Mouse (Mus musculus): ENCODE results near the gene Hook2. TPM values are rescaled to one million over a fixed set of nuclear protein-coding genes. Genes with fewer than 3 reads are reported as not detected.

Gene Hook2
- polyA plus RNA-seq, 1 experiment from 2014 or later, result 11.3 TPM

DNA sequence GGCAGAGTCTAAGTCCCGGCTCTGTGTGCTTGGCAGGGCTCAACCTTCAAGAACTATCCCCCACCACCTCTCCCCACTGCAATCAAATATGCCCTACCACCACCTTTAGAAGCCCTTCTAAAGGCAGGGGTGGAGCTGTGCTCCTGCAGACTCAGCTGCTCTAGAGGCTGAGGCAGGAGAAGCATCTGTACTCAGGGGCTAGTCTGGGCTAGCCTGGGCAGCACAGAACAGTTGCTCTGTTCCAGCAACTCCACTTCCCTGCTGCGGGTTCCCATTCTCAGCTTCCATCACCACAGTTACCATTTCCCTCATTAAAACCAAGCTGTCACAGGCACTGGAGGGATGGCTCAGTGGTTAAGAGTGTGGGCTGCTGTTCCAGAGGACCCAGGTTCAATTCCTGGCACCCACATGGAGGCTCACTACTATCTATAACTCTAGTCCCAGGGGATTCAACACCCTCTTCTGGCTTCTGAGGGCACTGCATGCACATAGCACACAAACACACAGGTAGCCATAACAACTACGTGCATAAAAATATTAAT lies 31.2 kb downstream of the Hook2 start:
- Histone ChIP-seq H3K36me3 (replicated peaks; ENCODE audit: control insufficient read depth, insufficient read depth, low read depth, low read length) (peaks cover 2% of the 10 kb centered on the region; the same call in 1 of the 2 replicates), H3K9ac (replicated peaks; ENCODE audit: low read length) (no peak overlapping the region), H3K27ac (replicated peaks; ENCODE audit: low read depth, low read length) (no peak overlapping the region), H3K4me3 (ENCODE audit: low read depth, low read length) (no peak overlapping the region), H3K27me3 (ENCODE audit: control insufficient read depth, insufficient read depth, low read length) (no peaks in the 10 kb centered on the region), H3K4me1 (ENCODE audit: control insufficient read depth, insufficient read depth, low read length) (peaks cover 4% of the 10 kb centered on the region; the same call in 1 of the 2 replicates), H3K9me3 (replicated peaks; ENCODE audit: control insufficient read depth, low read length) (no peaks in the 10 kb centered on the region), H3K4me2 (ENCODE audit: low read depth, low read length) (no peak overlapping the region)
- no peak for DNase-seq (ENCODE audit: low spot score)
- 94% methylated on average over 3 of the region's 3 CpGs for WGBS
- ATAC-seq (replicated peaks; ENCODE audit: insufficient number of reproducible peaks, low FRiP score, low TSS enrichment, low read depth), result no peak

DNA sequence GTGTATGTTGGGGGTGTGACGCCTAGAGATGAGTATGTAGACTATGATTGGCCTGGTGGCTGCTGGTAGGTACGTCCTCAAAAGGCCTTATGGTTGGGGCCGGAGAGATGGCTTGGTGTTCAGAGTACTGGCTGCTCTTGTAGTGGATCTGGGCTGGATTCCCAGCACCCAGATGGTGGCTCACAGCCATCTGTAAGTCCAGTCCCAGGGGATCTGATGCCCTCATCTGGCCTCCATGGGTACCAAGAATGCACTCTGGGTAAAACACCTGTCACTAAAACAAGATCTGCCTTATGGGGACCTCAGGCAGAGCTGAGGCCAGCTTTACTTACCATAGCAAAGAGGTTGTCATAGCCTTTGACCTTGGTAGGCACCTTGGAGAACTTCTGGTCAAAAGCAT lies 33.4 kb downstream of the Hook2 start:
- Histone ChIP-seq H3K27ac (replicated peaks; ENCODE audit: low read depth, low read length) (no peak overlapping the region), H3K4me1 (ENCODE audit: control insufficient read depth, insufficient read depth, low read length) (peaks cover 4% of the 10 kb centered on the region; the same call in 1 of the 2 replicates), H3K4me2 (ENCODE audit: low read depth, low read length) (no peak overlapping the region), H3K27me3 (ENCODE audit: control insufficient read depth, insufficient read depth, low read length) (no peaks in the 10 kb centered on the region), H3K36me3 (replicated peaks; ENCODE audit: control insufficient read depth, insufficient read depth, low read depth, low read length) (peaks cover 2% of the 10 kb centered on the region; the same call in 1 of the 2 replicates), H3K4me3 (ENCODE audit: low read depth, low read length) (no peak overlapping the region), H3K9me3 (replicated peaks; ENCODE audit: control insufficient read depth, low read length) (no peaks in the 10 kb centered on the region), H3K9ac (replicated peaks; ENCODE audit: low read length) (no peak overlapping the region)
- no peak for DNase-seq (ENCODE audit: low spot score)
- 87% methylated on average over 3 of the region's 3 CpGs for WGBS
- ATAC-seq (replicated peaks; ENCODE audit: insufficient number of reproducible peaks, low FRiP score, low TSS enrichment, low read depth), result no peak

DNA sequence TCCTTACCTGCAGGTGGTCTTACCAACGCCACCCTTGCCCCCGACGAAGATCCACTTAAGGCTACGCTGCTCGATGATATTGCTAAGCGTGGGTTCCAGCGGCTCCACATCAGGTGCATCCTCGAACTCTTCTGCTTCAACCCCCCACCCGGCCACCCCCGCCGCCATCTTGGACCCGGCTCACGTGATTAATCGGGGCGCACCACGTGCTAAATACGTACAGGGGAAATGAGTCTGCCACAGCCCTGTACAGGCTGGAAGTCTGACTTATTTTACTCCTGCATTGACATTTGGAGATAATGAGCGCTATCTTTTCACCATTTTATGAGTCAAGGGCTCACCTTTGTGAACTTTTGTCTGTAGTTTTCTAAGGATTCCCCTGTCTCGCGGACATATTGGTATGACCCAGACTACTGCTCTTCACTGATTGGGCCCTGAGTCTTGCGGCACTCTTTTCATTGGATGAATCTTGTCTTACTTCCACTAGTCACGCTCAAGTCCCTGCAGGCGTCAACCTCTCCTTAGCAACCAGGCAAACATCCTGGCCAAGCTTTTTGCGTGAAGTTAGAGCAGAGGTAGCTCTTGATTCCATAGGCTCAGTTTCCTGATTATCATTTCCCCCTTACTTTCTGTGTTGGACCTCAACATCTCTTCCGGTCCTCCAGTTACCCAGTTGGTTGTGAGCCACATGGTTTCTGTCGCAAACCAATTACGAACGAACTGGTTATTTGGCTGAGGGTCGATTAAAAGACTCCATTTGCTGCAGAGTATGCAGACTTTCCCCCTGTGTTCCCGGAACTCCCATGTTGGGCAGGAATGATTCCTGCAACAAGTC lies 34.9 kb downstream of the Hook2 start, which contains the start of gene Asna1:
Asna1 (minus strand) TSS at position 184 of the 835 bp plus-strand sequence.
- Histone ChIP-seq H3K4me1 (ENCODE audit: control insufficient read depth, insufficient read depth, low read length) (peaks cover 4% of the 10 kb centered on the region; the same call in 1 of the 2 replicates), H3K9ac (replicated peaks; ENCODE audit: low read length) (peak within 1 kb of the TSS; percentile 76), H3K4me2 (ENCODE audit: low read depth, low read length) (peak within 1 kb of the TSS; percentile 87), H3K9me3 (replicated peaks; ENCODE audit: control insufficient read depth, low read length) (no peaks in the 10 kb centered on the region), H3K27ac (replicated peaks; ENCODE audit: low read depth, low read length) (peak within 1 kb of the TSS; percentile 41; the same call in 1 of the 2 replicates), H3K4me3 (ENCODE audit: low read depth, low read length) (peak within 1 kb of the TSS; percentile 88), H3K36me3 (replicated peaks; ENCODE audit: control insufficient read depth, insufficient read depth, low read depth, low read length) (peaks cover 2% of the 10 kb centered on the region; the same call in 1 of the 2 replicates), H3K27me3 (ENCODE audit: control insufficient read depth, insufficient read depth, low read length) (no peaks in the 10 kb centered on the region)
- ATAC-seq (replicated peaks; ENCODE audit: insufficient number of reproducible peaks, low FRiP score, low TSS enrichment, low read depth) (peak; percentile 86), DNase-seq (ENCODE audit: low spot score) (peak; percentile 93)
- WGBS, result 7% methylated on average over 30 of the region's 30 CpGs

DNA sequence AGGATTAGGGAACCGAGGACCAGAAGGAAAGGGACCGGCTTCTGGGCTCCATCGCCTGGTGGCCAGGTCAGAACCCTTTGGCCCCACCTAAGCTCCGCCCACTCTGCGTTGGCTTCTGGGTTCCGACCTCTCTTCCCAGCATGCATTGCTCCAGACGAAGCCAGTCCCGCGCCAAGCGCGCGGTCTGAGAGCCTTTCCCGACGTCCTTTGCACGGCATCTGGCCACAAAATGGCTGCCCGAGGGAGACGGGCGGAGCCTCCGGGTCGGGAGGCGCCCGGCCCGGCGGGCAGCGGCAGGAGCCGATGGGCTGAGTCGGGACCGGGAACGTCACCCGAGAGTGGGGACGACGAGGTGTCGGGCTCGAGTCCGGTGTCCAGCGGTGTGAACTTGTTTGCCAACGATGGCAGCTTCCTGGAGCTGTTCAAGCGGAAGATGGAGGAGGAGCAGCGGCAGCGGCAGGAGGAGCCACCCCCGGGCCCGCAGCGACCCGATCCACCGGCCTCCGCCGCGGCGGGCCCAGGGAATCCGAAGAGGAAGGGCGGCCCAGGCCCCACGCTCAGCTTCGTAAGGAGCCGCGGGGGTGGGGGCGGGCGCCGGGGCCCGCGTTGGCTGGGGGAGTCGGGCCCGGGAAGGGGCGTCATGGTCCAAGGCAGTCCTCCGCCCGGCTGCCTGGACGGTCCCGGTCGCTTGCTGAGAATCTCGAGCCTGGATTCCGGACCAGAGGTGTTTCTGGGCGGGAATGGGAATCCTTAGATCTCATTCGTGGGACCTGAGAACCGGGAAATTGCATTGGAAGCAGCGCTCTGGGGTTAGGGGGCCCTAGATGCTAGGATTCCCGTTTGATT lies 36.5 kb downstream of the Hook2 start, which contains the start of gene Trir:
Trir (plus strand) TSS at position 154 of the 846 bp plus-strand sequence.
- H3K4me3 ChIP-seq (ENCODE audit: low read depth, low read length), result peak within 1 kb of the TSS; percentile 98
- H3K4me2 ChIP-seq (ENCODE audit: low read depth, low read length), result peak within 1 kb of the TSS; percentile 59
- peak within 1 kb of the TSS; percentile 80 for H3K27ac ChIP-seq (replicated peaks; ENCODE audit: low read depth, low read length)
- DNase-seq (ENCODE audit: low spot score) (peak; percentile 97), ATAC-seq (replicated peaks; ENCODE audit: insufficient number of reproducible peaks, low FRiP score, low TSS enrichment, low read depth) (peak; percentile 67; the same call in 1 of the 2 replicates)
- peaks cover 2% of the 10 kb centered on the region; the same call in 1 of the 2 replicates for H3K36me3 ChIP-seq (replicated peaks; ENCODE audit: control insufficient read depth, insufficient read depth, low read depth, low read length)
- no peaks in the 10 kb centered on the region for H3K9me3 ChIP-seq (replicated peaks; ENCODE audit: control insufficient read depth, low read length)
- WGBS, result under 1% methylated on average over 69 of the region's 75 CpGs
- H3K4me1 ChIP-seq (ENCODE audit: control insufficient read depth, insufficient read depth, low read length), result peaks cover 4% of the 10 kb centered on the region; the same call in 1 of the 2 replicates
- no peaks in the 10 kb centered on the region for H3K27me3 ChIP-seq (ENCODE audit: control insufficient read depth, insufficient read depth, low read length)
- H3K9ac ChIP-seq (replicated peaks; ENCODE audit: low read length), result peak within 1 kb of the TSS; percentile 99

DNA sequence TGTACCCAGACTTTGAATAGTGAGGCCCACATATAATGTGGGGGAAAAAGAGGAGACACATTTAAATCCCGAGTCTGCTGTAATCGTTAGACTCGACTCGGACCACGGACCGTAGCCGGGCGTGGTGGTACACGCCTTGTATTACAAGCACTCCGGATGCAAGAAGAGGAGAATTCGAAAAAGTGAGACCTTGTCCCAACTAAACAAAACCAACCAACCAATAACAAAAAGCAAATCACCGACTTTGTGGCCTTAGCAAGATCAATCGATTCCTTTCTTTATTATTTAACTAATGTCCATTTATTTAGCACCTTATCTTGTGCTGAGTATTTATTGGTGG lies 37.1 kb downstream of the Hook2 start:
- Histone ChIP-seq H3K4me1 (ENCODE audit: control insufficient read depth, insufficient read depth, low read length) (peaks cover 4% of the 10 kb centered on the region; the same call in 1 of the 2 replicates), H3K4me3 (ENCODE audit: low read depth, low read length) (peak overlapping the region; percentile 98), H3K27ac (replicated peaks; ENCODE audit: low read depth, low read length) (peak overlapping the region; percentile 80), H3K4me2 (ENCODE audit: low read depth, low read length) (peak overlapping the region; percentile 59), H3K27me3 (ENCODE audit: control insufficient read depth, insufficient read depth, low read length) (no peaks in the 10 kb centered on the region), H3K9me3 (replicated peaks; ENCODE audit: control insufficient read depth, low read length) (no peaks in the 10 kb centered on the region), H3K36me3 (replicated peaks; ENCODE audit: control insufficient read depth, insufficient read depth, low read depth, low read length) (peaks cover under 1% of the 10 kb centered on the region; the same call in 1 of the 2 replicates), H3K9ac (replicated peaks; ENCODE audit: low read length) (peak overlapping the region; percentile 99)
- under 1% methylated on average over 13 of the region's 13 CpGs for WGBS
- no peak for ATAC-seq (replicated peaks; ENCODE audit: insufficient number of reproducible peaks, low FRiP score, low TSS enrichment, low read depth)
- no peak for DNase-seq (ENCODE audit: low spot score)

DNA sequence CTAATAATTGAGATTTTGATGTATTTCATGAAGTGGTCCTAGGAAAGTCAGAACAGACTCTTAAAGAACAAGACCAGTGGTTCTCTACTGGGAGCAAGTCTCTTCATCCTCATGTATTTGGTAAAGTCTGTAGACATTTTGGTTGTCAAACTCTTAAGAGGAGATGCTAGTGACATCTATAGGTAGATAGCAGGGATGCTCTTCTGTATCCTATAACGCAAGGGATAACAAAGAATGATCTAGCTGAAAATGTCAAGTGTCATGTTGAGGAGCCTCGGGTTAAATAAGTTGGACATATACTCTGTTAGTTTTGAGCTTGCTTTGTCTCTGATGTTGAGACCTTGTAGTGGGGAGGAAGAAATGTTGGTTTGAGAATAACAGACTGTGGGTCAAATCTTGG lies 37.5 kb downstream of the Hook2 start:
- H3K27ac ChIP-seq (replicated peaks; ENCODE audit: low read depth, low read length), result no peak overlapping the region
- H3K27me3 ChIP-seq (ENCODE audit: control insufficient read depth, insufficient read depth, low read length), result no peaks in the 10 kb centered on the region
- H3K4me2 ChIP-seq (ENCODE audit: low read depth, low read length), result peak overlapping the region; percentile 59
- H3K9ac ChIP-seq (replicated peaks; ENCODE audit: low read length), result peak overlapping the region; percentile 99; the same call in 1 of the 2 replicates
- WGBS, result 37% methylated on average over 2 of the region's 2 CpGs
- H3K9me3 ChIP-seq (replicated peaks; ENCODE audit: control insufficient read depth, low read length), result no peaks in the 10 kb centered on the region
- H3K4me3 ChIP-seq (ENCODE audit: low read depth, low read length), result peak overlapping the region; percentile 98
- ATAC-seq (replicated peaks; ENCODE audit: insufficient number of reproducible peaks, low FRiP score, low TSS enrichment, low read depth) (no peak), DNase-seq (ENCODE audit: low spot score) (no peak)
- H3K4me1 ChIP-seq (ENCODE audit: control insufficient read depth, insufficient read depth, low read length), result peaks cover 4% of the 10 kb centered on the region; the same call in 1 of the 2 replicates
- no peaks in the 10 kb centered on the region; the same call in 1 of the 2 replicates for H3K36me3 ChIP-seq (replicated peaks; ENCODE audit: control insufficient read depth, insufficient read depth, low read depth, low read length)

DNA sequence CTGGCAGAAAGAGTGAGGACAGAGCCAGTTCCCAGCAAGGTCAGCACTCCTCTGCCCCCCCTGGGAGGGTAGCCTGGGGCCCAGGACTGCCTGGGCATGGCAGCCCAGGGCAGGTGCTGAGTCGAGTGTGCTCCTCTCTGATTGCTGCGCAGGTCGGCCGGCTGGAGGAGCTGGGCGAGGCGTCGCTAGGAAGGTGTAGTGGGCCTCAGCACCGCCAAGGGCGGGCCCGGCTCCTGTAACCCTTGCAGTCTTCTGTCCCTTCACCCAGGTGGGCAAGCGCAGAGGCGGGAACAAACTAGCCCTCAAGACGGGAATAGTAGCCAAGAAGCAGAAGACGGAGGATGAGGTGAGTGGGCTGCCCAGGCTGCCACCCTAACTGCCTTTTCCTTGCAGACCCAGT lies 38.9 kb downstream of the Hook2 start:
- H3K9ac ChIP-seq (replicated peaks; ENCODE audit: low read length), result no peak overlapping the region
- DNase-seq (ENCODE audit: low spot score), result no peak
- no peak overlapping the region for H3K4me3 ChIP-seq (ENCODE audit: low read depth, low read length)
- H3K27me3 ChIP-seq (ENCODE audit: control insufficient read depth, insufficient read depth, low read length), result no peaks in the 10 kb centered on the region
- H3K4me1 ChIP-seq (ENCODE audit: control insufficient read depth, insufficient read depth, low read length), result 0 out of 2 replicates have a peak, but pooled peaks cover under 1% of the 10 kb centered on the region
- no peaks in the 10 kb centered on the region for H3K9me3 ChIP-seq (replicated peaks; ENCODE audit: control insufficient read depth, low read length)
- ATAC-seq (replicated peaks; ENCODE audit: insufficient number of reproducible peaks, low FRiP score, low TSS enrichment, low read depth), result no peak
- H3K36me3 ChIP-seq (replicated peaks; ENCODE audit: control insufficient read depth, insufficient read depth, low read depth, low read length), result no peaks in the 10 kb centered on the region; the same call in 1 of the 2 replicates
- WGBS, result 91% methylated on average over 14 of the region's 14 CpGs
- H3K4me2 ChIP-seq (ENCODE audit: low read depth, low read length), result no peak overlapping the region
- H3K27ac ChIP-seq (replicated peaks; ENCODE audit: low read depth, low read length), result no peak overlapping the region
